Mouse (Mus musculus) MEL-GATA-1-ER (cell line): Measurements from ENCODE around the gene Nedd8.
A peak's percentile ranks its signal among the peaks of the same experiment; 100 is the strongest.

ENCODE experiments used
- DNase-seq: peaks from one replicate; pipeline ENCODE4 v3.0.0-alpha.2; 2012; ENCODE audit warnings: low read depth; ENCODE audit errors: extremely low read depth

Gene Nedd8

GRCm38 (mm10) chr14:55671833-55672740 lies at the start of gene Nedd8, which contains the start of gene Gmpr2:
Gene Nedd8 (minus strand): TSS chr14:55672124.
Gene Gmpr2 (plus strand): TSS chr14:55671941.
- peak; percentile 99 for DNase-seq

GRCm38 (mm10) chr14:55721076-55721475 lies 49.2 kb upstream of the Nedd8 start:
- no peak for DNase-seq

- no peak for DNase-seq
Observed at GRCm38 (mm10) chr14:55720666-55721065, 48.7 kb upstream of the Nedd8 start.

GRCm38 (mm10) chr14:55719737-55720136 lies 47.8 kb upstream of the Nedd8 start:
- no peak for DNase-seq

- no peak for DNase-seq
Observed at GRCm38 (mm10) chr14:55716884-55717283, 45.0 kb upstream of the Nedd8 start.

GRCm38 (mm10) chr14:55716271-55716670 lies 44.3 kb upstream of the Nedd8 start:
- no peak for DNase-seq

- DNase-seq, result no peak
Observed at GRCm38 (mm10) chr14:55714893-55715292, 43.0 kb upstream of the Nedd8 start.

GRCm38 (mm10) chr14:55713729-55714122 lies 41.8 kb upstream of the Nedd8 start, which contains the start of gene Tgm1:
Gene Tgm1 (minus strand): TSS chr14:55713926.
- no peak for DNase-seq

GRCm38 (mm10) chr14:55713007-55713728 lies 41.2 kb upstream of the Nedd8 start:
- DNase-seq, result peak; percentile 82

GRCm38 (mm10) chr14:55711786-55712185 lies 39.9 kb upstream of the Nedd8 start:
- DNase-seq, result no peak

GRCm38 (mm10) chr14:55709509-55709908 lies 37.6 kb upstream of the Nedd8 start:
- DNase-seq, result no peak

- no peak for DNase-seq
Observed at GRCm38 (mm10) chr14:55707397-55707796, 35.5 kb upstream of the Nedd8 start.

GRCm38 (mm10) chr14:55706051-55706600 lies 34.2 kb upstream of the Nedd8 start:
- no peak for DNase-seq

GRCm38 (mm10) chr14:55702761-55703160 lies 30.8 kb upstream of the Nedd8 start:
- no peak for DNase-seq

- DNase-seq, result no peak
Observed at GRCm38 (mm10) chr14:55701131-55701530, 29.2 kb upstream of the Nedd8 start.

GRCm38 (mm10) chr14:55697226-55697625 lies 25.3 kb upstream of the Nedd8 start:
- DNase-seq, result peak; percentile 85

GRCm38 (mm10) chr14:55689433-55689832 lies 17.5 kb upstream of the Nedd8 start:
- DNase-seq, result no peak

- no peak for DNase-seq
Observed at GRCm38 (mm10) chr14:55682118-55682493, 10.2 kb upstream of the Nedd8 start.

GRCm38 (mm10) chr14:55681160-55682117 lies 9.5 kb upstream of the Nedd8 start, which contains the start of gene Tinf2:
Gene Tinf2 (minus strand): TSS chr14:55681820.
- peak; percentile 94 for DNase-seq

GRCm38 (mm10) chr14:55677615-55678014 lies 5.7 kb upstream of the Nedd8 start:
- DNase-seq, result no peak

- DNase-seq, result no peak
Observed at GRCm38 (mm10) chr14:55672741-55673060, 777 bp upstream of the Nedd8 start.
